Mouse (Mus musculus) splenic B cell, adult 2 months (primary cell): ENCODE results near the gene Nprl2.

Source experiments
- DNase-seq: peaks from one replicate; pipeline ENCODE4 v3.0.0-alpha.2; 2011; ENCODE audit warnings: low read depth, low spot score
- H3K27me3 ChIP-seq: 2 replicates; pipeline ENCODE4 v1.6.1; 2012; ENCODE audit warnings: mild to moderate bottlenecking, low read length, moderate library complexity, mixed read lengths; ENCODE audit not compliant: control insufficient read depth, poor library complexity, insufficient read depth, severe bottlenecking
- H3K36me3 ChIP-seq: 2 replicates; pipeline ENCODE4 v1.6.1; 2012; ENCODE audit warnings: mild to moderate bottlenecking, low read length, moderate library complexity, mixed read lengths; ENCODE audit not compliant: control insufficient read depth, poor library complexity, insufficient read depth, severe bottlenecking

Nprl2 gene

GRCm38 (mm10) chr9:107587833-107588639, 46.0 kb downstream of the Nprl2 start:
- no peaks in the 10 kb centered on the region for H3K27me3 ChIP-seq
- peaks cover 8% of the 10 kb centered on the region for H3K36me3 ChIP-seq
- DNase-seq: no peak

DNA sequence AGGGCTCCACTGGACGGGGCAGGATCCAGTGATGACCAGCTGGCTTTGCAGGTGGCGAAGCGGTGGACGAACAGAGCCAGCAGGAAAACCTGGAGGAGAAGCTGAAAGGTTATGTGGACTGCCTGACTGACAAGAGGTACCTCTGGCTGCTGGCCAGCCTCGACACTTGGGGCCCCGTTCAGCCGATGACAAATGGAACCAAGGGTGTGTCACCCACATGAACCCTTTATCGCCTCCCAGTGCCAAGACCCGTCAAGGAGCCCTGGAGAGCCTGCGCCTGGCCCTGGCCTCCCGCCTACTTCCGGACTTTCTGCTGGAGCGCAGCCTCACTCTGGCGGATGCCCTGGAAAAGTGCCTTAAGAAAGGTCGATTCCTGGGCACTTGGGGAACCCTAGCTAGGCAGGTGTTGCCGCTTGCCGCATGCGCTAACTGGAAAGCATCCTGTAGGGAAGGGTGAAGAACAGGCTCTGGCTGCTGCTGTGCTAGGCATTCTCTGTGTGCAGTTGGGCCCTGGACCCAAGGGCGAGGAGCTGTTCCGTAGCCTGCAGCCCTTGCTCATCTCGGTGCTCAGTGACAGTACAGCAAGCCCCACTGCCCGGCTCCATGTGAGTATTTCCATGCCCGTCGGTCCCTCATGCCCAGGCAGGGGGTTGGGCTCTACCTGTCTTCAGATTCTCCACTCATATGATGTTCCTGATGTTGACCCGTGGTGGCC, 48.2 kb downstream of the Nprl2 start:
- H3K27me3 ChIP-seq: no peaks in the 10 kb centered on the region
- H3K36me3 ChIP-seq: peaks cover 11% of the 10 kb centered on the region
- DNase-seq: no peak

GRCm38 (mm10) chr9:107590773-107591060, 48.7 kb downstream of the Nprl2 start:
- H3K27me3 ChIP-seq: no peaks in the 10 kb centered on the region
- DNase-seq: no peak
- H3K36me3 ChIP-seq: peaks cover 11% of the 10 kb centered on the region

GRCm38 (mm10) chr9:107593101-107593976, 51.3 kb downstream of the Nprl2 start:
- no peaks in the 10 kb centered on the region for H3K27me3 ChIP-seq
- no peak for DNase-seq
- H3K36me3 ChIP-seq: peaks cover 11% of the 10 kb centered on the region

- Histone ChIP-seq H3K27me3 (no peaks in the 10 kb centered on the region), H3K36me3 (peaks cover 11% of the 10 kb centered on the region)
- DNase-seq: no peak
Measured at GRCm38 (mm10) chr9:107594281-107595062, 52.4 kb downstream of the Nprl2 start.
